Mouse (Mus musculus) lung, adult 2 months (tissue): ENCODE results near the gene Man2a1. TPM values are rescaled to one million over a fixed set of nuclear protein-coding genes. Genes with fewer than 3 reads are reported as not detected.

Source experiments
- DNase-seq: peaks from one replicate; pipeline ENCODE4 v3.0.0; 2022
- H3K4me1 ChIP-seq: fragments of 200-500 bp; 2 replicates; pipeline ENCODE4 v1.6.1; 2011; ENCODE audit warnings: low read length; ENCODE audit not compliant: control insufficient read depth, insufficient read depth
- H3K4me3 ChIP-seq: fragments of 200-500 bp; replicated peaks from 2 replicates; pipeline ENCODE3; 2011; ENCODE audit warnings: low read depth, mild to moderate bottlenecking, control low read depth, low read length; ENCODE audit errors: extremely low read depth
- CTCF ChIP-seq: fragments of 200-500 bp; IDR thresholded peaks from 2 replicates; pipeline ENCODE4 v1.5.1; 2011; ENCODE audit warnings: mild to moderate bottlenecking, low read length, control low read depth; ENCODE audit not compliant: insufficient read depth
- POLR2A ChIP-seq: fragments of 200-500 bp; IDR thresholded peaks from 2 replicates; pipeline ENCODE4 v1.6.1; 2011; ENCODE audit warnings: low read depth, mild to moderate bottlenecking, control low read depth, low read length, borderline replicate concordance; ENCODE audit errors: extremely low read depth
- WGBS: fragments of 180-500 bp; shearing (Covaris S2); methylation state at CpG from one replicate; pipeline ENCODE4 v1.1.7; 2018; 5-methylcytosine and 5-hydroxymethylcytosine counted together
- polyA plus RNA-seq: library from polyadenylated mRNA; depleted of rRNA; stranded (reverse); fragments of >200 nt; gene quantifications from 2 replicates; pipeline ENCODE4 v1.2.3, GENCODE M21; 2012

Gene Man2a1
- polyA plus RNA-seq, 1 experiment: 16.9 TPM

DNA sequence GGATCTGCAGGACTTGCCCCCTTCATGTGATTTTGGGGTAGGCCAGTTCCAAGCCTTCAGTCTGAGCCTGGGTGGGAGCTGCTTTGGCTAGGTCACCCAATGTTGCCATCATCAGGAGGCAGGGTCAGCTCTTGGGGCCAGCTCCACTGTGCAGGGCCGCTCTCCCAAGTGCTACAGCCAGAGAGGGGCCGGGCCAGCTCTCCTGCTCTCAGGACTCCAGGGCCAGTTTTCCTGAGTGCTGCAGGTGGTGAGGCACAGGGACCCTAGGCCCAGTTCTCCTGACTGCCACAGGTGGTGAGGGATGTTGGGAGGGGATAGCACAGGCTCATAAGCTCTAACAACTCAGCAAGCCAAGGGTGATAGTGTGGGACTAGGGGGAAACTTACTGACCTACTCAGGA lies 53.1 kb downstream of the Man2a1 start:
- DNase-seq: no peak
- 92% methylated on average over 2 of the region's 2 CpGs for WGBS
- H3K4me3 ChIP-seq: no peak overlapping the region
- H3K4me1 ChIP-seq: peaks cover 2% of the 10 kb centered on the region; the same call in 1 of the 2 replicates
- no peak for TF ChIP-seq CTCF
- TF ChIP-seq POLR2A: no peak

GRCm38 (mm10) chr17:64659682-64660081 lies 59.1 kb downstream of the Man2a1 start:
- no peak for DNase-seq
- TF ChIP-seq CTCF: no peak
- no peak for TF ChIP-seq POLR2A
- WGBS: 77% methylated on average over 4 of the region's 4 CpGs
- Histone ChIP-seq H3K4me1 (peaks cover 2% of the 10 kb centered on the region; the same call in 1 of the 2 replicates), H3K4me3 (no peak overlapping the region)

DNA sequence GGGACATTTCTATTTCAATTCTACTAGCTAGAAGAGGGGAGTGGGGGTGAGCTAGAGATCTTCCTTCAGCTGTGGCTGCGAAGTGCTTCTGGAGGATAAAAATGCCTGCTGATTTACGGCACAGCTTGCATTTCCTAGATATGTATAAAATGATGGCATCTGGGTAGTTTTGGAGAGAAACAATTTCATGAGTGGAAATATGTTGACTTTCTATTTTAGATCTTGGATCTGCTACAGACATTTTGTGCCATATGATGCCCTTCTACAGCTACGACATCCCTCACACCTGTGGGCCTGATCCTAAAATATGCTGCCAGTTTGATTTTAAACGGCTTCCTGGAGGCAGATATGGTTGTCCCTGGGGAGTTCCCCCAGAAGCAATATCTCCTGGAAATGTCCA lies 66.0 kb downstream of the Man2a1 start:
- H3K4me3 ChIP-seq: no peak overlapping the region
- TF ChIP-seq POLR2A: no peak
- no peak for TF ChIP-seq CTCF
- no peaks in the 10 kb centered on the region; the same call in 1 of the 2 replicates for H3K4me1 ChIP-seq
- 97% methylated on average over 4 of the region's 4 CpGs for WGBS
- no peak for DNase-seq

GRCm38 (mm10) chr17:64668504-64668903 lies 68.0 kb downstream of the Man2a1 start:
- TF ChIP-seq CTCF (no peak), POLR2A (no peak)
- Histone ChIP-seq H3K4me1 (no peaks in the 10 kb centered on the region; the same call in 1 of the 2 replicates), H3K4me3 (no peak overlapping the region)
- DNase-seq: no peak
- WGBS: 46% methylated on average over 5 of the region's 5 CpGs

GRCm38 (mm10) chr17:64674401-64674800 lies 73.9 kb downstream of the Man2a1 start:
- no peak for TF ChIP-seq CTCF
- no peak for TF ChIP-seq POLR2A
- Histone ChIP-seq H3K4me1 (peaks cover 8% of the 10 kb centered on the region), H3K4me3 (no peak overlapping the region)
- WGBS: 88% methylated on average over 1 of the region's 1 CpGs
- no peak for DNase-seq

DNA sequence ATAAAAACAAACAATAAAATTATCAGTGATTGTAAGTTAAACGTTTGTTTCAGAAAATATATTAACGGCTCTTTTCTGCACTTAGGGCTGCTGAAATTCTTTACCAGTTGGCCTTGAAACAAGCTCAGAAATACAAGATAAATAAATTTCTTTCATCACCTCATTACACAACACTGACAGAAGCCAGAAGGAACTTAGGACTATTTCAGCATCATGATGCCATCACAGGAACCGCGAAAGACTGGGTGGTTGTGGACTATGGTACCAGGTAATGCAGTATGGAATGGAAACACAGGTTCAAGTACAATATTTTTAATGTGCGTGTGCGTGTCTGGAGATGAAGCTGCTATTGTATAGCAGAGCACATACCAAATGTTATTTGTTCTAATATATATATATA lies 74.4 kb downstream of the Man2a1 start:
- DNase-seq: no peak
- no peak for TF ChIP-seq POLR2A
- no peak for TF ChIP-seq CTCF
- H3K4me1 ChIP-seq: peaks cover 8% of the 10 kb centered on the region
- H3K4me3 ChIP-seq: no peak overlapping the region
- WGBS: 76% methylated on average over 6 of the region's 6 CpGs

- peaks cover 9% of the 10 kb centered on the region for H3K4me1 ChIP-seq
These were observed 76.4 kb downstream of the Man2a1 start for GRCm38 (mm10) chr17:64676735-64677469.

GRCm38 (mm10) chr17:64681461-64681860 lies 80.9 kb downstream of the Man2a1 start:
- Histone ChIP-seq H3K4me3 (no peak overlapping the region), H3K4me1 (peaks cover 28% of the 10 kb centered on the region)
- TF ChIP-seq CTCF: no peak
- TF ChIP-seq POLR2A: no peak
- WGBS: 87% methylated on average over 3 of the region's 3 CpGs
- DNase-seq: no peak

More at GRCm38 (mm10) chr17:64676735-64677469, 76.4 kb downstream of the Man2a1 start:
- TF ChIP-seq CTCF: no peak
- no peak for TF ChIP-seq POLR2A
- peak; percentile 18 for DNase-seq
- 27% methylated on average over 10 of the region's 10 CpGs for WGBS
- no peak overlapping the region for H3K4me3 ChIP-seq

DNA sequence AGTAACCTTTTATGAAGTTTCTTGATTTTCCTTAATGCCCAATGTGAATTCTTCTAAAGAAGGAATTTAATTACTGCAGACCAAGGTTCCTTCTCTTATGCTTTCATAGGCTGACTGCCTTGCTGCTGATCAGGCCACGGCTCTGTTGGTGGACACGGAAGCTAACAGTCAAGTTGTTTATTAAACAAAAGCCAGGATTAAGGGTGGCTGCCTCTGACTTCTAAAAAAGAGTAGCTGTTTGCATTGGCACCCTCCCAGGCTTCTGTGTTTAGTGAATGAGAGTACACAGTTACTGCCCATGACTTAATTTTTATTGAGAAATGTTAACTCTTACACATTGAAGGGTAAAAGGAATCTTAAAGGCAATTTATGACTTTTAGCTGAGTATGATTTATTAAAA lies 81.4 kb downstream of the Man2a1 start:
- H3K4me3 ChIP-seq: no peak overlapping the region
- H3K4me1 ChIP-seq: peaks cover 23% of the 10 kb centered on the region
- WGBS: 22% methylated on average over 2 of the region's 2 CpGs
- TF ChIP-seq CTCF (no peak), POLR2A (no peak)
- DNase-seq: peak; percentile 53

DNA sequence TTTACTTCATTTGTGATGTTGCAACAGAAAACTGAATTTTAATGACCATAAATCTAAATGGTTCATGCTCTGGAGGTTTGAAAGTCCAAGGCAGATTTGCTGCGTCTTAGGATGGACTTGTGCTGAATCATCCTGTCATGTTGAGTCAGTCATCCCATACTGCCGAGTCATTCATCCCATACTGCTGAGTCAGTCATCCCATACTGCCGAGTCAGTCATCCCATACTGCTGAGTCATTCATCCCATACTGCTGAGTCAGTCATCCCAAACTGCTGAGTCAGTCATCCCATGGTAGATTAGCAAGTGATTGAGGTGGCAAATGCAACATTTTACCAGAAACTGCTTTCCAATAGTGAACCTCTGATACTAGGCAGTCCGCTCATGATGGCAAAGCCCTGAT lies 83.6 kb downstream of the Man2a1 start:
- no peak for DNase-seq
- WGBS: 93% methylated on average over 4 of the region's 4 CpGs
- TF ChIP-seq CTCF (no peak), POLR2A (no peak)
- Histone ChIP-seq H3K4me1 (peaks cover 20% of the 10 kb centered on the region), H3K4me3 (no peak overlapping the region)
